Mouse (Mus musculus) cerebellum, postnatal 10 days (tissue): Measurements from ENCODE around the gene Dgkq.
"Not testable (repeated sequence)": the region's sequence is repeated elsewhere in the genome, so short reads cannot be mapped to it uniquely, and the experiment has no call there.

Experiments used
- DNase-seq, 2 experiments: peaks; one replicate each; pipeline ENCODE4 v3.0.0; 2021; ENCODE audit warnings: mixed read lengths in 2 of 2

Dgkq gene

GRCm38 (mm10) chr5:108654444-108654990 lies 15.0 kb downstream of the Dgkq start:
- DNase-seq: no peak

- no peak for DNase-seq
Observed at GRCm38 (mm10) chr5:108653341-108653740, 16.1 kb downstream of the Dgkq start.

GRCm38 (mm10) chr5:108651823-108652222 lies 17.6 kb downstream of the Dgkq start:
- peak; percentile 88 to 93 for DNase-seq

- no peak for DNase-seq
Observed at GRCm38 (mm10) chr5:108651136-108651720, 18.2 kb downstream of the Dgkq start.

- peak in 1 of 2 experiments; percentile 47 for DNase-seq
Observed at GRCm38 (mm10) chr5:108650341-108650740, 19.1 kb downstream of the Dgkq start.

- no peak for DNase-seq
Observed at GRCm38 (mm10) chr5:108648937-108649576, 20.4 kb downstream of the Dgkq start.

GRCm38 (mm10) chr5:108647820-108648465 lies 21.5 kb downstream of the Dgkq start:
- no peak for DNase-seq

GRCm38 (mm10) chr5:108647311-108647710 lies 22.2 kb downstream of the Dgkq start:
- no peak for DNase-seq

GRCm38 (mm10) chr5:108646343-108646660 lies 23.2 kb downstream of the Dgkq start:
- DNase-seq: no peak

GRCm38 (mm10) chr5:108645651-108646342 lies 23.7 kb downstream of the Dgkq start:
- peak; percentile 83 to 87 for DNase-seq

GRCm38 (mm10) chr5:108643674-108644073 lies 25.8 kb downstream of the Dgkq start:
- DNase-seq: no peak

- DNase-seq: no peak
Observed at GRCm38 (mm10) chr5:108636172-108636571, 33.3 kb downstream of the Dgkq start.

GRCm38 (mm10) chr5:108634088-108634487 lies 35.4 kb downstream of the Dgkq start:
- DNase-seq: not testable (repeated sequence)

- peak; percentile 62 to 72 for DNase-seq
Observed at GRCm38 (mm10) chr5:108633676-108634075, 35.8 kb downstream of the Dgkq start.

- DNase-seq: peak; percentile 94 to 97
Observed at GRCm38 (mm10) chr5:108629634-108630483, 39.6 kb downstream of the Dgkq start, which contains the start of the genes Gak and Tmem175. Gak (minus strand) TSS chr5:108629755. Tmem175 (plus strand) TSS chr5:108629770.

- DNase-seq: no peak
Observed at GRCm38 (mm10) chr5:108628891-108629633, 40.4 kb downstream of the Dgkq start.

GRCm38 (mm10) chr5:108626050-108626660 lies 43.3 kb downstream of the Dgkq start:
- DNase-seq: peak; percentile 18 to 25

GRCm38 (mm10) chr5:108621870-108622269 lies 47.6 kb downstream of the Dgkq start:
- no peak for DNase-seq

GRCm38 (mm10) chr5:108610426-108610825 lies 59.0 kb downstream of the Dgkq start:
- no peak for DNase-seq

GRCm38 (mm10) chr5:108602537-108602936 lies 66.9 kb downstream of the Dgkq start:
- DNase-seq: no peak

GRCm38 (mm10) chr5:108599923-108600322 lies 69.5 kb downstream of the Dgkq start:
- DNase-seq: no peak
